Mouse (Mus musculus) testis, postnatal 14 days (tissue): Measurements from ENCODE around the gene C4bp.
"Not testable (repeated sequence)": the region's sequence is repeated elsewhere in the genome, so short reads cannot be mapped to it uniquely, and the experiment has no call there.

Experiments used
- DNase-seq: peaks from one replicate; pipeline ENCODE4 v3.0.0; 2021; ENCODE audit warnings: low spot score

C4bp gene

DNA sequence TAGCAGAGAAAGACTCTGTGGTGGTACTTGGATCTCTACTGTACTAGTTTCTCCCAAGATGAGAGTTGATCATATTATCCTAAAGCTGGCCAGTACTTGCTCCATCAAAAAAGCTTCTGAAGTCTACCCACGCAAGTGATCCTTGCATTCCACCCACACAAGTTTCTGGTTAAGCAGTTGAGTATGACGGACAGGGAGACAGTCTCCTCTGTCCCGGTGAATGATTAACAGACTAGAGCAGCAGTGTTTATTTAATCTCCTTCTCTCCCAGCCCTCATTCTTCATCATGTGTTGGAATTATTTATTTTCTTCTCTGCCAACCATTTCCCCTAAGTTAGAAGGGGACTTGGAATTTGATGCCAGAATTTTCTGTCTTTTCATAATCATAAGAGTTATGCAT, at the start of gene C4bp:
Gene C4bp, minus strand, starts transcription at position 179 of the 400 bp plus-strand sequence.
- DNase-seq: no peak

DNA sequence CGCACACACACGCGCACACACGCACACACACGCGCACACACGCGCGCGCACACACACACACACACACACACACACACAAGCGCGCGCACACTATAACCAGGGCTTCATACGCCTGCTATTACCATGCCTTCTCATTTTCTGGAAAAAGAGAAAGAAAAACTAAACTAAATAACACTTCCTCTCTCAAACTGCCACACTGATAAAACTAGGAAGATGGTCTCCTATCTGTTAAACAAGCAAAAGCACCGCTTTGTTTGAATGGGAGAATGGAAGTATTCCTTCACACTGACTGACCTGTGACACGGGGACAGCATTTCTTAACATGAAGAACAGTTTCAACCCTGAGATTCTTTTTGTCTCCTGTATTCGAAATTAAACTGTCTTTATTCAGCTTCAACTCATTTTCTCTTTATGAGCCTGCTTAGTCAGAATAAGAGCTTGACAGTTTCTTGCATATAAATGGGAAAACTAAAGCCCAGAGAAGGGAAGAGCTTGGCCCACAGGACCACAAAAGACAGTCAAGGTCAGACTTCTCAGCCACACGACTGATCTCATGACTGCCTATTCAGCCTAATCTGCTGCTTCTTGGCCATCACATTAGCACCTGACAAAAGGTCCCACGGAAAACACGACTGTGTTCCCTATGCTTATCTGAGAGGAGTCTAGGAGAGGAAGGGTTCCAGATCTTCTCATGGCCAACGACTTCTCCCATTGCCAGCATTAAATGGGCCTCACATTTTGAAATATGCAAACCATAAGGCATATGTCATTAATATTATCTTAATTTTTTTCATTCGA, 49.0 kb upstream of the C4bp start:
- DNase-seq: no peak

DNA sequence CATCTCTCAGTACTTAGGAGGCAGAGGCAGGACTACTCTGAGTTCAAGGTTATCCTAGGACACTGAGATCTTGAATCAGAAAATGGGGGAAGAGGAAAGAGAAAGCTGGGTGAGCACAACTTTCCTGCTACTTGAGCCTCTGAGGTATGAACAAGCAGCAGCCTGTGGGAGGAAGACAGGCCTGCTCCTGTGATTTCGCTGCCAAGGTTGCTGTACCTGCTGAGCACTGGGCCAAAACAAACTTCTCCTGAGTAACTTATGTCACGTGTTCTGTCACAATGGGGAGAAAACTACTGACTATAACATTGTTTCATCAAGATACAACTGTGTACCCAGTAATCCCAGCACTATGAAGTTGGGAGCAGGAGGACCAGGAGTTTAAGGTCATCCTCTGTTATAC, 42.2 kb upstream of the C4bp start:
- DNase-seq: no peak

DNA sequence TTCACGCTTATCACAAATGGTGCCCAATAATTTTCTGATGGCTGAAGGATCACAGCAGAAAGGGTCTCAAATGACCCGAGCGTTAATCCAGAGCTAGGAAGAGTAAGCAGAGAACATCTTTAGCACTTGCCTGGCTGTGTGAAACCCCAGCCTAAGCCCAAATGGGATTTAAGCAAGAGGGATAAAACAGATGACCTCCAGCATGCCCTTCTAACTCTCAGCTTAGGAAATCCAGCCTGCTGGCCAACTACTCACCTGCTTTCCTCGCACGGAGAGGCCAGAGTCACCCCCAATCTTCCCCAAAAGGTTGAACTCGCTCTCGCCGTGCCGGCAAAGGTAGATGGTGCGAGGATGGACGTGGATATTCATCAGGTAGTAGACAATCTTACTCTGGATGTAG, 40.5 kb upstream of the C4bp start:
- DNase-seq: no peak

- no peak for DNase-seq
These were observed 38.7 kb upstream of the C4bp start for GRCm38 (mm10) chr1:130699937-130700633.

DNA sequence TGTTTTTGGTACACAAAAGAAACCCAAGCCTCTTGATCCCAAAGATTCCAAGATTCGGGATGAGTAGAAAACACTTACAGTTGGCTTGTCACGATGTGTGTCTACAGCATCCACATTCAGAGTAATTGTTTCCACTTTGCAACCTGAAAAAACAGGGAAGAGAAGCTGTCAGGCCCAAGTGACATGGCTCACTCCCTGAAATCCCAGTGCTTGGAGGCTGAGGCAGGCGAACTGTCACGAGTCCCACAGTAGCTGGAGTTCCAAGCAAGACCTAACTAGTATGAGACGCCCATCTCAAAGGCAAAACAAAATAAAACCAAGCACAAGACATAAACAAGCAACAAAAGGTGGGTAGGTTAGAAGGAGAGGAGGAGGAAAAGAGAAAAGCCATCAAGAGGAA, 37.2 kb upstream of the C4bp start:
- DNase-seq: no peak

DNA sequence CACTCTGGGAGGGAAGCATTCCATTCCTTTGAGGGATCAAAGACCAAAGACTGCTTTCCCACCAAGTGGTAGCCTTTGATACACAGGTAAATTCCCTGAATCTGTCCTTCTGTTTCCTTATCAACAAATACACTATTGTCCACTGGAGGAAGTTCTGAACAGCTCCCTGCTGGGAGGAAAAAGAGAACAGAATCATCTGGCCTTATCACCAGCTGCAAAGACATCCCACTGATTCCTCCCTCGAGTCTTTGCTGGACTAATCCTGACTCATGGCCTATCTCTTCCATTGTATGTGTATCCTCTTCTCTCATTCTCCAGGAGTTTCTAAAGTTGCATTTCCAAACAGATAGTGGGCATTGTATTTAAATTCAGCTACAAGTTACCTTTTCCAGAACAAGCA, 22.5 kb upstream of the C4bp start:
- no peak for DNase-seq

- no peak for DNase-seq
These were observed 20.4 kb upstream of the C4bp start for GRCm38 (mm10) chr1:130681656-130682413.

GRCm38 (mm10) chr1:130681075-130681474, 19.6 kb upstream of the C4bp start:
- DNase-seq: no peak

DNA sequence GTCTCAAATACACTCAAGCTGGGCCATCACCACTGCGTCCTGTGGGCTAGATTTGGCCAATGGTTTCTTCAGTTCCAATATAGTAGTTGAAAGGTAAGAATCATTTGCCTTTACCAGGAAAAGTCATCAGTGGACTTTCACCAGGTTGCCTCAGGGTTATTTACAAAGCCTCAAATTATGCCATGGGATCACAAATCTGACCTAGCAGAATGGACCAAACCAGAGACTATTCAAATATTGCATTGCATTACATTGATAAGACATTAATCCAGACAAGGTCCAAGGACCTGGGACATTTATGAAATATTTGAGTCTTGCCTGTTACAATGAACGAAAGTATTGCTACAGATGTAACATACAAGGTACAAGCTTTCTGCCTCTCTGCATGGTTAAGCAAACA, 17.1 kb upstream of the C4bp start:
- DNase-seq: no peak

DNA sequence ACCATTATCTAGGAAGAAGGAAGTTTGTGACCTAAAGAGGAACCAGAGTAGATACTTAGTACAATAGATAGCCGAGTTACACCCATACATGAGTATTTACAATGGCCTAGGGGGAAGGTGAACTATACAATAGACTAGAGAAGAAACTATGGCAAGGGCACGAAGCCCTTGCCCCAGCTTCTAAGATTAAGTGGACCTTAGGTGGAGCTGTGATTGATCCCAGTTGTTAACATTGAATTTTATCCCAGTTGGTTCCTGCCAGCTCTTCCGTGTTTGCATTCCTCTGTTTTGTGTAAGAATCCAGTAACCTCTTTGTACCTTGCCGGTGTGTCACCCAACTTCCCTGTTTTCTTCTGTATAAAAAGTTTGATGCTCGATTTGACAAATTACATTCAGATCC, 2.1 kb upstream of the C4bp start:
- DNase-seq: not testable (repeated sequence)

- not testable (repeated sequence) for DNase-seq
These were observed 1.8 kb downstream of the C4bp start for GRCm38 (mm10) chr1:130659641-130660040.

DNA sequence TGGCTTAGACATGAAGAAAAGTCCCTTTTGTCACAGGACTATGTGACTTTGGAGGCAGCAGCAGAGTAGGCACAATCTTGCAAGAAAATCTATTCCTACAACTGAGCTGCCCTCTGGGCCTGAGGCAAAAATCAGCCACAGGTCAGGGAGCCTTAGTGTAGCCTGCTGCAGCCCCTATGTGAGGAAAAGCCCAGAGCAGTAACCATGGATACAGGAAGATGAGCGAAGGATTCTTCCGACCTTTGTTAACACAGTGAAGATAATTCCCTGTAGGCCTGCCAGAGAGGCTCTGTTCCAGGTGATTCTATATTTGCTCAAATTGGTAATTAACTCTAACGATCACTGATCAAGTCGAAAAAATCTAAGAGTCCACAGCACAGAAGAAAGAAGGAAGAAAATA, 17.3 kb downstream of the C4bp start:
- DNase-seq: no peak

DNA sequence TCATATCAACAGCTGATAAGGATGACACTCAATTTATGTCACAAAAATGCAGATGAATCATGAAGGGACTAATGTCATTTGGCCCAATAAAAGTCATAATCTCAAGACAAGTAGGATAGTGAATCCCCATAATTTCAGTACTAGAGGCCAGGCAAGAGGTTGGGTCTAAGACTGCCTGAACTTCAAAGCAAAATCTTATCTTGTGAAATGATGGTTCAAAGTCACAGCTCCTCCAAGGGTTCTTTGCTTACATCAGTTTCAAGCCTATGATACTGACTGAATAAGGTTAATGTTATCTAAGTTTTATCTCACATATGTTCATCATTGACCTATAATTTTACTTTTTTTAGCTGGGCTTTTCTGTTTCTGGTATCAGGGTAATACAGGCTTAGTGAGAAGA, 20.5 kb downstream of the C4bp start:
- DNase-seq: no peak

- DNase-seq: peak; percentile 68
These were observed 27.5 kb downstream of the C4bp start for GRCm38 (mm10) chr1:130633761-130634410.

- DNase-seq: no peak
These were observed 28.1 kb downstream of the C4bp start for GRCm38 (mm10) chr1:130633316-130633715.

DNA sequence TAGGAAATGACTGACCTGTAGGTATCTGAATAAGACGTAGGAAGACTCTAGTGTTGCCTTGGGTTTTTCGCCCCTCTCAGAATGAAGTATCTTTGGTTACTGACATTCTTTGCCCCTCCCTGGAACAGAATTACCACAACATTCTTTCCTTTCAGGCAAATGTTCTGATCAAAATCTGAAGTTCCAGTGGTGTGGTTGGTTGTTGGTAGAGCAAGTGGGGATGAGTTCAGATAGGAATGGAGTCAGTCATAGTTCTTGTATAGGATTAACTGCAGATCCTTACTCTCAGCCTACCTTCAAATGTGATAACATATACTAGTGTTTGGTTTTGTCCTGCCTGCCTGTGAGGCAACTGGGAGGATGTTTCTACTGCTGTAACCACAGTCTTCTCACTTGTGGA, 31.9 kb downstream of the C4bp start, which contains the start of gene Zp3r:
Gene Zp3r, minus strand, starts transcription at position 101 of the 400 bp plus-strand sequence.
- DNase-seq: no peak

GRCm38 (mm10) chr1:130596291-130596690, 65.1 kb downstream of the C4bp start:
- DNase-seq: no peak

GRCm38 (mm10) chr1:130588659-130589058, 72.8 kb downstream of the C4bp start:
- no peak for DNase-seq
